Mouse (Mus musculus): ENCODE measurements around the gene Dhrs3. TPM values are rescaled to one million over a fixed set of nuclear protein-coding genes. Genes with fewer than 3 reads are reported as not detected.

The Dhrs3 gene
- polyA plus RNA-seq, 1 experiment, result 23.8 TPM

DNA sequence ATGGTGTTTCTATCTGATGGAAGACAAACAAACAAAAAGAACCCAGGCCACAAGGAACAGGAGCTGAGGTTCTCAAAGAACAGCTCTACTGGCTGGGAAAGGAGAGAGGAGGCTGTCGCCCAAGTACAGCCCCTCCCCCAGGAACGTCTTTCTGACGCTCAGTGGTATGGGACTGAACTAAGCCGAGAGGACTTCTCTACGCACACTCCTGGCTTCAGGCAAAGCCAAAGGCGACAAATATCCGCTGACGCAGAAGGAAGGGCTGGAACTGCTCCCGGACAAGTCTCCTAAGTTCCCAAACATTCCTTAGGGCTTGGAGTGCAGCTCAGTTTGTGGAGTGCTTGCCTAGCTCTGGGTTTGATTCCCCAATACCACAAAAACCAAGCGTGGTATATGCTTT, 37.7 kb downstream of the Dhrs3 start:
- Histone ChIP-seq H3K4me3 (ENCODE audit: insufficient read depth, low read length) (no peak overlapping the region), H3K27ac (ENCODE audit: insufficient read depth, low read length) (peak overlapping the region; percentile 95), H3K4me1 (ENCODE audit: control insufficient read depth, insufficient read depth, low read length) (peaks cover 10% of the 10 kb centered on the region)
- TF ChIP-seq POLR2A (IDR thresholded peaks at IDR 0.05; ENCODE audit: low read depth, low read length) (no peak; the same call in 1 of the 2 replicates), CTCF (IDR thresholded peaks at IDR 0.05; ENCODE audit: borderline replicate concordance, insufficient read depth, low read length) (no peak)

GRCm38 (mm10) chr4:144931167-144931566, 38.5 kb downstream of the Dhrs3 start:
- H3K27ac ChIP-seq (ENCODE audit: insufficient read depth, low read length), result peak overlapping the region; percentile 91
- H3K4me1 ChIP-seq (ENCODE audit: control insufficient read depth, insufficient read depth, low read length), result peaks cover 10% of the 10 kb centered on the region
- TF ChIP-seq CTCF (IDR thresholded peaks at IDR 0.05; ENCODE audit: borderline replicate concordance, insufficient read depth, low read length) (no peak), POLR2A (IDR thresholded peaks at IDR 0.05; ENCODE audit: low read depth, low read length) (no peak)
- no peak overlapping the region for H3K4me3 ChIP-seq (ENCODE audit: insufficient read depth, low read length)

DNA sequence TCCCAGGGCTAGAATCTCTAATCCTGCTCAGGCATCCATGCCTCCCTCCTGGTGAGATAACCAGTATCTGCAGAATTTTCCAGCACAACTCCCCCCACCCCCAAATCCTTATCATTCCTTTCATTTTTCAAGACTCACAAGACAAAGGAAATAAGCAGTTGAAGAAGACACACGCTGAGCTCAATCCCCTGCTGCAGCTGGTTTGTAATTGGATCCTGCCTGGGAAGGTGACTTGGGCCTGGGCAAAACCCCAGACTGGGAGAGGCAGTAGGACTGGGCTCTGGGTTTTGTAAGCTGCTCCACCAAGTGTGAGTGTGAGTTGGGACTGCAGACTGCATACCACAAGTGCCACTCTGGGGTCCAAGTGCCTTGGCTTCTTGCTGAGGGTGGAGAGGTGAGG, 41.9 kb downstream of the Dhrs3 start:
- Histone ChIP-seq H3K4me1 (ENCODE audit: control insufficient read depth, insufficient read depth, low read length) (peaks cover 10% of the 10 kb centered on the region), H3K4me3 (ENCODE audit: insufficient read depth, low read length) (no peak overlapping the region), H3K27ac (ENCODE audit: insufficient read depth, low read length) (peak overlapping the region; percentile 9; the same call in 1 of the 2 replicates)
- TF ChIP-seq POLR2A (IDR thresholded peaks at IDR 0.05; ENCODE audit: low read depth, low read length), result no peak
- TF ChIP-seq CTCF (IDR thresholded peaks at IDR 0.05; ENCODE audit: borderline replicate concordance, insufficient read depth, low read length), result no peak

GRCm38 (mm10) chr4:144936563-144937154, 44.0 kb downstream of the Dhrs3 start:
- no peak overlapping the region for H3K4me3 ChIP-seq (ENCODE audit: insufficient read depth, low read length)
- H3K27ac ChIP-seq (ENCODE audit: insufficient read depth, low read length), result no peak overlapping the region
- TF ChIP-seq CTCF (IDR thresholded peaks at IDR 0.05; ENCODE audit: borderline replicate concordance, insufficient read depth, low read length), result no peak
- no peak for TF ChIP-seq POLR2A (IDR thresholded peaks at IDR 0.05; ENCODE audit: low read depth, low read length)
- peaks cover 3% of the 10 kb centered on the region; the same call in 1 of the 2 replicates for H3K4me1 ChIP-seq (ENCODE audit: control insufficient read depth, insufficient read depth, low read length)

GRCm38 (mm10) chr4:144939847-144940411, 47.3 kb downstream of the Dhrs3 start:
- H3K27ac ChIP-seq (ENCODE audit: insufficient read depth, low read length), result no peak overlapping the region
- peaks cover under 1% of the 10 kb centered on the region; the same call in 1 of the 2 replicates for H3K4me1 ChIP-seq (ENCODE audit: control insufficient read depth, insufficient read depth, low read length)
- TF ChIP-seq POLR2A (IDR thresholded peaks at IDR 0.05; ENCODE audit: low read depth, low read length), result no peak
- H3K4me3 ChIP-seq (ENCODE audit: insufficient read depth, low read length), result no peak overlapping the region

DNA sequence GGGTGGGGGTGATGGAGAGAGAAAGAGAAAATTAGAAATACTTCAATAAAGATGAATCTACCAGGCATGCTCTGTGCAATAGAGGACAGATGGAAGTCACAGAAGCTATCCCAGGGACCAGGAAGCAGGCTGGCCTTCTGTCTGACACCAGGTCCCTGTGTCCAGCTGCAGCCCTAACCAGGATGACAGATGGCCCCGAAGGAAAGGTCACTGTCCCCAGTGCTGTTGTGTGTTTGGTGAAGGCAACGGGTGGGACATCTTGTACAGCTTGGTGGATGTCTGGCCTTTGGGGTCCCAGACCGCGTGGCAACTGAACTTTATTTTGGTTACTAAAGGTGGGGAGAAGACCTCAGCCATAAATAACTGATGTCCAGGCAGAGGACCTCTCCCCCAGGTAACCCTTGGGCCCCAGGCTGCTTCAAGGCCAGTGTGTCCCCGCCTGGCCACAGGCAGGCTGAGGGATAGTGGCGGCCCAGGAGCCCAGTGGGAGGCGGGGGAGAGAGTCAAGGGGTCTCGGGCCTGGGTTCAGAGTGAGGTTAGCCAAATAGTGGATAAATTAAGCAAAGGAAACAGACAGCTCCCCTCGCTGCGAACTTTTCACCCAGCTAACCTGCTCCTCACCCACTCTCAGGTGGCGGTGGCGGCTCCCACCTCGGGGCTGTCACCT, 48.3 kb downstream of the Dhrs3 start:
- no peaks in the 10 kb centered on the region for H3K4me1 ChIP-seq (ENCODE audit: control insufficient read depth, insufficient read depth, low read length)
- no peak for TF ChIP-seq POLR2A (IDR thresholded peaks at IDR 0.05; ENCODE audit: low read depth, low read length)
- no peak for TF ChIP-seq CTCF (IDR thresholded peaks at IDR 0.05; ENCODE audit: borderline replicate concordance, insufficient read depth, low read length)
- H3K4me3 ChIP-seq (ENCODE audit: insufficient read depth, low read length), result no peak overlapping the region
- no peak overlapping the region for H3K27ac ChIP-seq (ENCODE audit: insufficient read depth, low read length)

GRCm38 (mm10) chr4:144942433-144942832, 49.8 kb downstream of the Dhrs3 start:
- H3K27ac ChIP-seq (ENCODE audit: insufficient read depth, low read length), result no peak overlapping the region
- no peaks in the 10 kb centered on the region for H3K4me1 ChIP-seq (ENCODE audit: control insufficient read depth, insufficient read depth, low read length)
- no peak overlapping the region for H3K4me3 ChIP-seq (ENCODE audit: insufficient read depth, low read length)
- TF ChIP-seq CTCF (IDR thresholded peaks at IDR 0.05; ENCODE audit: borderline replicate concordance, insufficient read depth, low read length) (no peak), POLR2A (IDR thresholded peaks at IDR 0.05; ENCODE audit: low read depth, low read length) (no peak)

DNA sequence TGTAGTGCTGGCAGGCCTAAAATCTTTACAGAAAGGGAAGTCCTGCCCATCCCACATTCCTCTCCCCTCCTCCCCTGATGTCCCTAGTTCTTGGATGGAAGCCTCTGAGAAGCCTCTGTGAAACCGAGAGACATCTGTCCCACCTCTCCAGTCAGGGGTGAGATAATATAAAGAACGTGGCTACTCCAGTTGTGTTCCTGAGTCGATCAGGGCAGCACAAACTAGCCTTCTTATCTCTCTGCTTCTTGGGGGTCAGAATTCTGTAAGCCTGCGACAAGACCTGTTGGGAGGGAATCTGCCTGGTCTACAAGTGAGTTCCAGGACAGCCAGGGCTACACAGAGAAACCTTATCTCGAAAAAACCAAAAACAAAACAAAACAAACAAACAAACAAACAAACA, 50.6 kb downstream of the Dhrs3 start:
- no peak for TF ChIP-seq CTCF (IDR thresholded peaks at IDR 0.05; ENCODE audit: borderline replicate concordance, insufficient read depth, low read length)
- no peak for TF ChIP-seq POLR2A (IDR thresholded peaks at IDR 0.05; ENCODE audit: low read depth, low read length)
- Histone ChIP-seq H3K4me3 (ENCODE audit: insufficient read depth, low read length) (no peak overlapping the region), H3K4me1 (ENCODE audit: control insufficient read depth, insufficient read depth, low read length) (no peaks in the 10 kb centered on the region), H3K27ac (ENCODE audit: insufficient read depth, low read length) (no peak overlapping the region)

- TF ChIP-seq CTCF (IDR thresholded peaks at IDR 0.05; ENCODE audit: borderline replicate concordance, insufficient read depth, low read length), result no peak
- 0 out of 2 replicates have a peak, but pooled peaks cover 2% of the 10 kb centered on the region for H3K4me1 ChIP-seq (ENCODE audit: control insufficient read depth, insufficient read depth, low read length)
- H3K27ac ChIP-seq (ENCODE audit: insufficient read depth, low read length), result no peak overlapping the region
These were observed 55.2 kb downstream of the Dhrs3 start for GRCm38 (mm10) chr4:144947738-144948390.

More at GRCm38 (mm10) chr4:144947738-144948390, 55.2 kb downstream of the Dhrs3 start:
- H3K4me3 ChIP-seq (ENCODE audit: insufficient read depth, low read length), result no peak overlapping the region
